Mouse (Mus musculus): ENCODE measurements around the gene Dpp6. TPM values are rescaled to one million over a fixed set of nuclear protein-coding genes. Genes with fewer than 3 reads are reported as not detected.

The Dpp6 gene
- polyA plus RNA-seq, 1 experiment from 2014 or later = 100 TPM

DNA sequence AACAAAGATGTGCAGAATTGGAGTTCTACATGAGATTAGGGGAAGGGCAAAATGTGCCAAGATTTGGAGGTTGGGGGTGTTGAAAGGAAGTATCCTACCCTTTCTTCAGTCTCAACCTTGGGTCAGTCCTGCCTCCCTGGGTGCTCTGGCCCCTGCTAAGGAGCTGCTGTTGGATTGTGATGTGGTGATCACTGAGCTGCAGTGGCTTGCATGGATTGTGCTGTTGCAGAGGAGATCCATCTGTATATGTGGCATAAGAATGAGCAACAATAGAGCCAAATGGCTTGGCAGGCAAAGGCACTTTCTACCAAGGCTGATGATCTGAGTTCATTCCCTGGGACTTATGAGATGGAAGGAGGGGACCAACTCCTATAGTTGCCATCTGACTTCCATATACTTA, 804.8 kb downstream of the Dpp6 start:
- H3K4me2 ChIP-seq (ENCODE audit: low read depth, low read length) = no peak overlapping the region
- H3K36me3 ChIP-seq (ENCODE audit: control insufficient read depth, insufficient read depth, low read length) = no peaks in the 10 kb centered on the region
- H3K9me3 ChIP-seq (ENCODE audit: control insufficient read depth, low read length) = no peaks in the 10 kb centered on the region
- no peak for ATAC-seq (ENCODE audit: low read depth)
- H3K4me3 ChIP-seq (ENCODE audit: low read depth, low read length) = no peak overlapping the region
- H3K9ac ChIP-seq (replicated peaks; ENCODE audit: low read depth, low read length) = no peak overlapping the region
- H3K27ac ChIP-seq (ENCODE audit: low read depth, low read length) = no peak overlapping the region
- H3K4me1 ChIP-seq (ENCODE audit: control insufficient read depth, insufficient read depth, low read length) = no peaks in the 10 kb centered on the region
- H3K27me3 ChIP-seq (ENCODE audit: control insufficient read depth, insufficient read depth, low read length) = no peaks in the 10 kb centered on the region

DNA sequence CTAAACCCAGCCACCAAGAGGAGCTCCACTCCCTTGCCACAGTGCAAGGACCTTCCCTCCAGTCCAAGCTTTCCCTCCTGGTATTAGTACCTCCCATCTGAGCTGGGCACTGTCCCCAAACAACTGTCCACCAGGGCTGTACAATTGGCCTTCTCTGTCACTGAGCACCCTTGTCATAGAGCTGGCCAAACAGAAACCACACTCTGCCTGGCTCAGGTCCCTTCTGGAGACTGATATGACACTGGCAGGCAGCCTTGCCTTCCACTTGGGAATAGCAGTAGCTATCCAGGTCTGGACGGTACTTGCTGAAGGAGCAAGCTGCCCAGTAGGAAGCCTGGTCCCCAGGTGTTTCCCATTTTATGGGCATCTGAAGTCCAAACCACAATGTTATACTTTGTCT, 806.9 kb downstream of the Dpp6 start:
- no peaks in the 10 kb centered on the region for H3K27me3 ChIP-seq (ENCODE audit: control insufficient read depth, insufficient read depth, low read length)
- ATAC-seq (ENCODE audit: low read depth) = no peak
- no peak overlapping the region for H3K9ac ChIP-seq (replicated peaks; ENCODE audit: low read depth, low read length)
- H3K27ac ChIP-seq (ENCODE audit: low read depth, low read length) = no peak overlapping the region
- no peaks in the 10 kb centered on the region for H3K9me3 ChIP-seq (ENCODE audit: control insufficient read depth, low read length)
- WGBS = 79% methylated on average over 1 of the region's 1 CpGs
- no peaks in the 10 kb centered on the region for H3K36me3 ChIP-seq (ENCODE audit: control insufficient read depth, insufficient read depth, low read length)
- no peak overlapping the region for H3K4me2 ChIP-seq (ENCODE audit: low read depth, low read length)
- no peak overlapping the region for H3K4me3 ChIP-seq (ENCODE audit: low read depth, low read length)
- no peaks in the 10 kb centered on the region for H3K4me1 ChIP-seq (ENCODE audit: control insufficient read depth, insufficient read depth, low read length)

DNA sequence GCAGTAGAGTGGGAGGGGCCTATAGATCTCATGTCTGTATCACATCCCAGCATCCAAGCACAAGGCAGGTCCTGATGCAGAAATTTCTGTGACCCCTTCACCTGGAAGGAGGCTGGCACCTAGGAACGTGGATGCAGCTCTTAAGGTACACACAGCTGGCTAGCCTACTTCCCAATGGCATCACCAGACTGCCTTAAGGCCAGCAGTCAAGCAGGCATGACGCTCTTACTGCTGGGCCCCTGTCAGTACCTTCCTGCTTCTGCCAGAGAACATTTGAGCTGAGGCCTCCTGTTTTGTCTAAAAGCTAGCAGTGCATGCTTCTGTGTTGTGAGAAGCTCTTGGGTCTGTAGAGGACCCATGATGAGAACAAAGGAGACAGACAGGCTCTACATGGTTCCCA, 815.1 kb downstream of the Dpp6 start:
- no peak for ATAC-seq (ENCODE audit: low read depth)
- Histone ChIP-seq H3K9me3 (ENCODE audit: control insufficient read depth, low read length) (no peaks in the 10 kb centered on the region), H3K4me2 (ENCODE audit: low read depth, low read length) (no peak overlapping the region), H3K27me3 (ENCODE audit: control insufficient read depth, insufficient read depth, low read length) (no peaks in the 10 kb centered on the region), H3K27ac (ENCODE audit: low read depth, low read length) (no peak overlapping the region), H3K4me3 (ENCODE audit: low read depth, low read length) (no peak overlapping the region), H3K36me3 (ENCODE audit: control insufficient read depth, insufficient read depth, low read length) (no peaks in the 10 kb centered on the region), H3K9ac (replicated peaks; ENCODE audit: low read depth, low read length) (no peak overlapping the region), H3K4me1 (ENCODE audit: control insufficient read depth, insufficient read depth, low read length) (no peaks in the 10 kb centered on the region)
- WGBS = 82% methylated on average over 2 of the region's 2 CpGs

DNA sequence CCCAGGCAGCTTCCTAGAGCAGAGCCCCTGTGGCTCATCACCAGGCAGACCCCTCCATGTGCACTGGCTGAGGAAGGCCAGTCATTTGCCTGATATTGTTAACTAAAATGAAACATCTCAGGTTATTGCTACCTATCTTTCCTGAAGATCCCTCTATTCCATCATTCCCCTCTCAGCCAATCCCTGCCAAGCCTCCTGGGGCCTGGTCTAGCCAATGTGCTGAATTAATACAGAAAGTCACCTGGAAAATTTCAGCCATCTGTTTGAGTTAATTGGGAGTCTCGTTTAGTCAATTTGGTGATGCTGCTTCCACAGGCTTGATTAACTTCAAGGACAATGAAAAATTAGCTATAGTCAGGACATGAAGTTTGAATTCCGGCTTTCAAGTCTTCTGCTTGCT, 818.9 kb downstream of the Dpp6 start:
- H3K27me3 ChIP-seq (ENCODE audit: control insufficient read depth, insufficient read depth, low read length) = no peaks in the 10 kb centered on the region

DNA sequence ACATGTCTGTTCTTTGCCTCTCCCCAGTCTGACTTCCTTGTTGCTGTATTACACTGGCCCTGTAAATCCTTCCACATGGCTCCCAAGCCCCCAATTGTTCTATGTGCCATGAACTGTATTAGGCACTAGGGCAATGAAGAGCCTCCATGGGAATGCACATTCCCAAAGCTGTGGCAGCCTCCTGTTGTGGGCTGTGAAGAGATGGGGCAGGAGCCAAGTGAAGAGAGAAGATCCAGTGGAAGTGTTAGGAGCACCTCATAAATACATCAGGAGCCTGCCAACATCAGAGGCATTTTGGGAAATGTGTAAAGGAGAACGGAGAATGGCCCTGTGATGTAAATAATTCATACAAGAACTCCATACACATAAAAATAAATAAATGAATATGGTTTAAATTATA, 824.9 kb downstream of the Dpp6 start:
- Histone ChIP-seq H3K4me3 (ENCODE audit: low read depth, low read length) (no peak overlapping the region), H3K9me3 (ENCODE audit: control insufficient read depth, low read length) (no peaks in the 10 kb centered on the region), H3K27me3 (ENCODE audit: control insufficient read depth, insufficient read depth, low read length) (no peaks in the 10 kb centered on the region), H3K4me1 (ENCODE audit: control insufficient read depth, insufficient read depth, low read length) (no peaks in the 10 kb centered on the region), H3K4me2 (ENCODE audit: low read depth, low read length) (no peak overlapping the region), H3K36me3 (ENCODE audit: control insufficient read depth, insufficient read depth, low read length) (no peaks in the 10 kb centered on the region), H3K27ac (ENCODE audit: low read depth, low read length) (no peak overlapping the region), H3K9ac (replicated peaks; ENCODE audit: low read depth, low read length) (no peak overlapping the region)
- no peak for ATAC-seq (ENCODE audit: low read depth)
- WGBS = 90% methylated on average over 1 of the region's 1 CpGs

More for the DNA sequence above, 818.9 kb downstream of the Dpp6 start:
- no peaks in the 10 kb centered on the region for H3K4me1 ChIP-seq (ENCODE audit: control insufficient read depth, insufficient read depth, low read length)
- H3K36me3 ChIP-seq (ENCODE audit: control insufficient read depth, insufficient read depth, low read length) = no peaks in the 10 kb centered on the region
- no peak overlapping the region for H3K27ac ChIP-seq (ENCODE audit: low read depth, low read length)
- ATAC-seq (ENCODE audit: low read depth) = no peak
- no peak overlapping the region for H3K4me3 ChIP-seq (ENCODE audit: low read depth, low read length)
- 84% methylated on average over 2 of the region's 2 CpGs for WGBS
- H3K4me2 ChIP-seq (ENCODE audit: low read depth, low read length) = no peak overlapping the region
- H3K9ac ChIP-seq (replicated peaks; ENCODE audit: low read depth, low read length) = no peak overlapping the region
- H3K9me3 ChIP-seq (ENCODE audit: control insufficient read depth, low read length) = no peaks in the 10 kb centered on the region

DNA sequence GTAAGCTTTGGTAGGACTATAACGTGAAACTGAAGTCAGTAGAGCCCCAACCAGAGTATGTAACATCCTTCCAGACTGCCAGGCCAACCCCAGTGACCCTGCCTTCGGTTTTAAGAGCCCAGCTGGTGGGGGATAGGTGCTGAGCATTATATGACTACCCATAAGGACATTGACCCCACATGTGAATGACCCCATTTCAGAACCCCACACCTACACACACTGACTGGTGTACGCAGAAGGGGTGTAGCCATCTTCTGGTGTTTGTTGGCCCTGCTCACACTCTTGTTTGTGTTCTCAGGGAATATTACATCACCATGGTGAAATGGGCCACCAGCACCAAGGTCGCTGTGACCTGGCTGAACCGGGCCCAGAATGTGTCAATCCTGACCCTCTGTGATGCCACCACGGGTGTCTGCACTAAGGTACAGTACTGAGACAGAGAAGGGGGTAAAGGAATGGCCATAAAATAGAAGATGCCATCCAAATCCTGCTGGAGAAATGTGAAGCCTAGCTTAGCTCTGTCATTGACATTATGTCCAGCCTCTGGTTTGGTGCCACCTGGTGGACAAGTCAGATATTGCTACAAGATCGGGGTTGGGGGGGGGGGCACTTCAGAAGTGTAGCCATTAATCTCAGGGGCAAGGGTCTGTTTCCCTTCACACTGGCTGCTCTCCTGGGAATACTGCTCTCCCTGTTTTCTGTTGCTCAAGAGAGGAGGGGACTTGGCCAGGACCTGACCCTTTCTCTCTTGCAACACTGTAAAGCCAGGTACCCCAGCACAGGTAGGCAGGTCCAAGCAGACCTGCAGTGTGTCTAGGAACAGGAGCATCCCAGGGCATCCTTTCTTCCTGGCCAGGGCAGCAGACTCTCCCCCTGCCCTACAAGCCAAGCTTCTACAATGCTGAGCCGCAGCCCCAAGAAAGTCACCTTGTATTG, 835.1 kb downstream of the Dpp6 start:
- H3K9ac ChIP-seq (replicated peaks; ENCODE audit: low read depth, low read length) = no peak overlapping the region
- H3K4me3 ChIP-seq (ENCODE audit: low read depth, low read length) = no peak overlapping the region
- H3K9me3 ChIP-seq (ENCODE audit: control insufficient read depth, low read length) = no peaks in the 10 kb centered on the region
- no peak overlapping the region for H3K27ac ChIP-seq (ENCODE audit: low read depth, low read length)
- no peaks in the 10 kb centered on the region for H3K36me3 ChIP-seq (ENCODE audit: control insufficient read depth, insufficient read depth, low read length)
- WGBS = 66% methylated on average over 8 of the region's 8 CpGs
- no peaks in the 10 kb centered on the region for H3K27me3 ChIP-seq (ENCODE audit: control insufficient read depth, insufficient read depth, low read length)
- H3K4me2 ChIP-seq (ENCODE audit: low read depth, low read length) = no peak overlapping the region
- no peaks in the 10 kb centered on the region for H3K4me1 ChIP-seq (ENCODE audit: control insufficient read depth, insufficient read depth, low read length)
- peak; percentile 45; the same call in 1 of the 2 replicates for ATAC-seq (ENCODE audit: low read depth)

DNA sequence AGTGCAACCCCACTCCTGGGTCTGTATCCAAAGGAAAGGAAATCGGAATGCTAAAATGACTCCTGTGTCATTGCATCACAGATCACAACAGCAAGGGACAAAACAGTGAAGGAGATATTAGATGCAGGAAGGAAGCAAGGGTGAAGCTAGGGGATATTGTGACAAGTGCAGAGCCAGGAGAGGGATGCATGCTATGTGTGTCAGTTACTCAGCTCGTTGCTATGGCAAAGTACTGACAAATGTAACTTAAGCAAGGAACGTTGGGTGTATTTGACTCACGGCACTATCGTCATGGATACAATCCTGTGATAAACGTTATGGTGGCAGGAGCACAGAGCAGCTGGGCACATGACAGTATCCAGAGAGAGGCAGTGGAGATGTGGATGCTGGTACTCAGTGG, 839.1 kb downstream of the Dpp6 start:
- WGBS = 49% methylated on average over 6 of the region's 6 CpGs
- no peaks in the 10 kb centered on the region for H3K36me3 ChIP-seq (ENCODE audit: control insufficient read depth, insufficient read depth, low read length)
- no peak overlapping the region for H3K4me3 ChIP-seq (ENCODE audit: low read depth, low read length)
- H3K27ac ChIP-seq (ENCODE audit: low read depth, low read length) = no peak overlapping the region
- H3K9ac ChIP-seq (replicated peaks; ENCODE audit: low read depth, low read length) = no peak overlapping the region
- no peak for ATAC-seq (ENCODE audit: low read depth)
- no peaks in the 10 kb centered on the region for H3K27me3 ChIP-seq (ENCODE audit: control insufficient read depth, insufficient read depth, low read length)
- no peaks in the 10 kb centered on the region for H3K4me1 ChIP-seq (ENCODE audit: control insufficient read depth, insufficient read depth, low read length)
- H3K9me3 ChIP-seq (ENCODE audit: control insufficient read depth, low read length) = no peaks in the 10 kb centered on the region
- no peak overlapping the region for H3K4me2 ChIP-seq (ENCODE audit: low read depth, low read length)

DNA sequence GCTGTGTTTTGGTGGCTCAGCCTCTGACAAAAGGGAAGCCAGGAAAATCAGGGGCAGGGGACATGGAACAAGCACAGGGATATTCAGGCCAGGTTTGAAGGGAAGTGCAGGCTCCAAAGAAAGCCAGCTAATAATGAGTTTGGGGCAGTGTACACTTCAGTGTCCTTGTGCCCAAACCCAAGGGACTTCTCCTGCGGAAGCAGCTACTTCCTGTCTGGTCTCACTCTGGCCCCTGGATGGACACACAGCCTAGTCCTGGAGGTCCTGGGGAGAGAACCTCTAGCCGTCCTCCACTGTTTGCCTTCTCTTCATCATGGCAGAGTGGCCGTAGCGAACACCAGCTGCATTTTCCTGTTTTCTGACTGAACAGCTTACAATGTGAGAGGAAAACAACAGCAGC, 840.7 kb downstream of the Dpp6 start:
- no peak for ATAC-seq (ENCODE audit: low read depth)
- H3K9ac ChIP-seq (replicated peaks; ENCODE audit: low read depth, low read length) = no peak overlapping the region
- no peak overlapping the region for H3K27ac ChIP-seq (ENCODE audit: low read depth, low read length)
- H3K27me3 ChIP-seq (ENCODE audit: control insufficient read depth, insufficient read depth, low read length) = no peaks in the 10 kb centered on the region
- no peaks in the 10 kb centered on the region for H3K4me1 ChIP-seq (ENCODE audit: control insufficient read depth, insufficient read depth, low read length)
- H3K9me3 ChIP-seq (ENCODE audit: control insufficient read depth, low read length) = no peaks in the 10 kb centered on the region
- no peaks in the 10 kb centered on the region for H3K36me3 ChIP-seq (ENCODE audit: control insufficient read depth, insufficient read depth, low read length)
- H3K4me2 ChIP-seq (ENCODE audit: low read depth, low read length) = no peak overlapping the region
- H3K4me3 ChIP-seq (ENCODE audit: low read depth, low read length) = no peak overlapping the region
- 63% methylated on average over 4 of the region's 4 CpGs for WGBS

DNA sequence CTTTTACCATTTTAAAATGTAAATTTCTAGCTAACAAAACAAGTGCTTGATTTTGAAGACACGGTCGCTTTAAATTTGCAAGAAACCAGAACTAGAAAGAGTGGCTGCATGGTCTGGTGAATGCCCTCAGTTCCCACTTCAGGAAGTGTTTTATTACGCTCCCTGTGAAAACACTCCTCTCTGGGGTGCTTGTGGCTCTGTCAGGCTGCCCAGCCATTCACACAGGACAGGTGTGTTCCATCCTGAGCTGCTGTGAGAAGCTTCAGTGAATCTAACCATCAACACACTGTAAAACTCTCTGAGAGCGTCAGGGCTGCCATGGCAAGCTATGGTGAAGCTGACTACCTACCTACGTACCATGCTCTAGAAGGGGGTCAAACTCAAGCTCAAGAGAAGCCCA, 841.2 kb downstream of the Dpp6 start:
- peaks cover under 1% of the 10 kb centered on the region; the same call in 1 of the 2 replicates for H3K36me3 ChIP-seq (ENCODE audit: control insufficient read depth, insufficient read depth, low read length)

More for the DNA sequence above, 841.2 kb downstream of the Dpp6 start:
- no peaks in the 10 kb centered on the region for H3K4me1 ChIP-seq (ENCODE audit: control insufficient read depth, insufficient read depth, low read length)
- H3K4me2 ChIP-seq (ENCODE audit: low read depth, low read length) = no peak overlapping the region
- no peaks in the 10 kb centered on the region for H3K27me3 ChIP-seq (ENCODE audit: control insufficient read depth, insufficient read depth, low read length)
- 68% methylated on average over 5 of the region's 5 CpGs for WGBS
- H3K9me3 ChIP-seq (ENCODE audit: control insufficient read depth, low read length) = no peaks in the 10 kb centered on the region
- ATAC-seq (ENCODE audit: low read depth) = no peak
- H3K4me3 ChIP-seq (ENCODE audit: low read depth, low read length) = no peak overlapping the region
- no peak overlapping the region for H3K27ac ChIP-seq (ENCODE audit: low read depth, low read length)
- no peak overlapping the region for H3K9ac ChIP-seq (replicated peaks; ENCODE audit: low read depth, low read length)
